Mouse (Mus musculus) CH12.LX (cell line): ENCODE measurements around the gene Vwf.

Source experiments
- CTCF ChIP-seq, 2 experiments: IDR thresholded peaks in 1 of 2; conservative IDR thresholded peaks in 1 of 2; 2 replicates each; pipeline ENCODE4 v1.5.1; 2011 to 2012; ENCODE audit warnings: low read depth in 2 of 2, low read length in 2 of 2, improper control_type of control experiment in 1 of 2, inconsistent platforms in 1 of 2, mild to moderate bottlenecking in 1 of 2, moderate library complexity in 1 of 2
- JUND ChIP-seq: conservative IDR thresholded peaks from 2 replicates; pipeline ENCODE4 v1.6.1; 2011; ENCODE audit warnings: low read depth, low read length, improper control_type of control experiment
- MAFK ChIP-seq: IDR thresholded peaks from 2 replicates; pipeline ENCODE4 v1.6.1; 2011; ENCODE audit warnings: low read length, improper control_type of control experiment; ENCODE audit not compliant: insufficient replicate concordance
- MAX ChIP-seq: IDR thresholded peaks from 2 replicates; pipeline ENCODE4 v1.6.1; 2011; ENCODE audit warnings: low read length, improper control_type of control experiment
- MAZ ChIP-seq: IDR thresholded peaks from 2 replicates; pipeline ENCODE4 v1.6.1; 2012; ENCODE audit warnings: low read depth, mild to moderate bottlenecking, inconsistent platforms, low read length, improper control_type of control experiment, moderate library complexity
- NRF1 ChIP-seq: IDR thresholded peaks from 2 replicates; pipeline ENCODE4 v1.6.1; 2014; ENCODE audit warnings: low read depth, mild to moderate bottlenecking, inconsistent platforms, low read length, improper control_type of control experiment, moderate library complexity
- POLR2A ChIP-seq: IDR thresholded peaks from 2 replicates; pipeline ENCODE4 v1.6.1; 2011; ENCODE audit warnings: low read depth, mild to moderate bottlenecking, improper control_type of control experiment, low read length
- SIN3A ChIP-seq: IDR thresholded peaks from 2 replicates; pipeline ENCODE4 v1.6.1; 2012; ENCODE audit warnings: low read length, improper control_type of control experiment, inconsistent platforms
- TCF12 ChIP-seq: IDR thresholded peaks from 2 replicates; pipeline ENCODE4 v1.6.1; 2014; ENCODE audit warnings: low read depth, mild to moderate bottlenecking, inconsistent platforms, low read length, improper control_type of control experiment

GRCm38 (mm10) chr6:125561521-125561920 is 14.9 kb downstream of the Vwf start:
- TF ChIP-seq JUND (no peak), MAX (no peak), CTCF (conservative IDR thresholded peaks at IDR 0.05 in 1 of 2, IDR thresholded peaks at IDR 0.05 in 1 of 2; ENCODE audit: low read depth in 2 of 2, low read length in 2 of 2) (no peak), TCF12 (no peak), MAFK (no peak), POLR2A (no peak), SIN3A (no peak), MAZ (no peak), NRF1 (no peak)
